Comparison of ENCODE assay signal across 21 mouse cellular contexts in genomic region chr1:128191426-128191825, GRCm38 (mm10). TPM values are rescaled to one million over a fixed set of nuclear protein-coding genes. Genes with fewer than 3 reads are reported as not detected.
A peak's percentile ranks its signal among the peaks of the same experiment; 100 is the strongest.
DNase-seq lines count a peak whose midpoint lies in the region; ATAC-seq and TF ChIP-seq lines count a peak whose summit lies in the region.
"Had no signal": no experiment of that assay in that cellular context is flagged by ENCODE, and none has a peak within 500 bp of the region (broad histone marks: within the 10 kb centered on the region; RNA-seq: fewer than 3 reads in every experiment).

No protein-coding gene starts in this region.

- H3K27me3 ChIP-seq in lung, embryonic 14.5 days (ENCODE audit: insufficient read depth, low read length): no peaks in the 10 kb centered on the region
- H3K27me3 ChIP-seq in MEL (ENCODE audit: control insufficient read depth in 1 of 2, insufficient read depth in 2 of 2, low read length in 2 of 2): no peaks in the 10 kb centered on the region
- H3K27me3 ChIP-seq: embryonic facial prominence, embryonic 12.5 days; forebrain, embryonic 15.5 days; heart, embryonic 15.5 days; hindbrain, embryonic 13.5 days had no signal

- 55% methylated on average over 2 of the region's 2 CpGs for WGBS in lung, embryonic 14.5 days

- no peak for TF ChIP-seq RAD21 in MEL (IDR thresholded peaks at IDR 0.05; ENCODE audit: low read depth, low read length)

- H3K4me2 ChIP-seq in lung, embryonic 14.5 days: no peak overlapping the region
- H3K4me2 ChIP-seq: embryonic facial prominence, embryonic 12.5 days; forebrain, embryonic 15.5 days; heart, embryonic 11.5 days; heart, embryonic 15.5 days; hindbrain, embryonic 13.5 days had no signal

- TF ChIP-seq POLR2A in MEL (IDR thresholded peaks at IDR 0.05; ENCODE audit: control insufficient read depth in 1 of 2, insufficient read depth in 1 of 2, low read depth in 1 of 2, low read length in 2 of 2, poor library complexity in 1 of 2): no peak

- peak in 1 of 2 experiments; percentile 28; a peak in 1 of 4 replicates for TF ChIP-seq EP300 in MEL (IDR thresholded peaks at IDR 0.05; ENCODE audit: low read depth in 1 of 2, low read length in 2 of 2)

- TF ChIP-seq CTCF in lung, embryonic 14.5 days (IDR thresholded peaks at IDR 0.05; ENCODE audit: low read depth): no peak
- TF ChIP-seq CTCF in MEL (IDR thresholded peaks at IDR 0.05 in 2 of 3, conservative IDR thresholded peaks at IDR 0.05 in 1 of 3; ENCODE audit: control insufficient read depth in 1 of 3, insufficient read depth in 1 of 3, low read depth in 2 of 3, low read length in 3 of 3, poor library complexity in 1 of 3, severe bottlenecking in 1 of 3): no peak

- no peak overlapping the region for H3K4me3 ChIP-seq in lung, embryonic 14.5 days (ENCODE audit: low read depth, low read length)
- no peak overlapping the region for H3K4me3 ChIP-seq in MEL (ENCODE audit: control insufficient read depth in 1 of 2, insufficient read depth in 1 of 2, low read depth in 2 of 2, low read length in 2 of 2)
- H3K4me3 ChIP-seq: embryonic facial prominence, embryonic 12.5 days; forebrain, embryonic 15.5 days; heart, adult 2 months; heart, embryonic 15.5 days; hindbrain, embryonic 13.5 days had no signal

- DNase-seq in embryo, embryonic 10.5 days (ENCODE audit: low spot score): peak; percentile 6
- DNase-seq in embryo, embryonic 11 days: no peak
- no peak for DNase-seq in lung, embryonic 14.5 days
- no peak for DNase-seq in lung, postnatal 14 days
- DNase-seq in MEL (ENCODE audit: low read depth, low spot score): peak; percentile 23
- DNase-seq in ZHBTc4 (ENCODE audit: low read depth, low spot score): peak; percentile 4
- DNase-seq in layer of hippocampus, postnatal 10 days (ENCODE audit: low spot score in 2 of 2): no peak
- no peak for DNase-seq in cerebellum, postnatal 36 days
- DNase-seq: adrenal gland, postnatal 14 days; cerebellum, adult 11-12 months; cerebellum, adult 9-10 months; gastrocnemius, postnatal 10 days; heart, adult 2 months; heart, postnatal 14 days had no signal

- no peaks in the 10 kb centered on the region for H3K79me2 ChIP-seq in MEL (ENCODE audit: control insufficient read depth, insufficient read depth, low read length, poor library complexity)

- no peaks in the 10 kb centered on the region for H3K4me1 ChIP-seq in lung, embryonic 14.5 days (ENCODE audit: insufficient read depth)
- H3K4me1 ChIP-seq in MEL (ENCODE audit: control insufficient read depth in 1 of 2, insufficient read depth in 2 of 2, low read length in 2 of 2): peaks cover 0 to 8% of the 10 kb centered on the region in 2 experiments; a peak in 1 of 4 replicates
- H3K4me1 ChIP-seq: embryonic facial prominence, embryonic 12.5 days; forebrain, embryonic 15.5 days; heart, embryonic 15.5 days; hindbrain, embryonic 13.5 days had no signal

- H3K9me3 ChIP-seq in lung, embryonic 14.5 days (ENCODE audit: low read depth, low read length): no peaks in the 10 kb centered on the region
- no peaks in the 10 kb centered on the region for H3K9me3 ChIP-seq in MEL (replicated peaks; ENCODE audit: insufficient read depth, low read length)
- H3K9me3 ChIP-seq: embryonic facial prominence, embryonic 12.5 days; forebrain, embryonic 15.5 days; G1E; heart, embryonic 15.5 days; hindbrain, embryonic 13.5 days had no signal

- H3K9ac ChIP-seq in lung, embryonic 14.5 days: no peak overlapping the region
- H3K9ac ChIP-seq in MEL (ENCODE audit: control insufficient read depth, low read depth, low read length, poor library complexity, severe bottlenecking): no peak overlapping the region
- H3K9ac ChIP-seq: embryonic facial prominence, embryonic 12.5 days; forebrain, embryonic 15.5 days; heart, embryonic 15.5 days; hindbrain, embryonic 13.5 days had no signal

- peaks cover 48% of the 10 kb centered on the region for H3K36me3 ChIP-seq in lung, embryonic 14.5 days (ENCODE audit: insufficient read depth)
- peaks cover 7 to 30% of the 10 kb centered on the region in 2 experiments; a peak in 3 of 4 replicates for H3K36me3 ChIP-seq in MEL (ENCODE audit: control insufficient read depth in 1 of 2, insufficient read depth in 2 of 2, low read length in 2 of 2)

- no peak overlapping the region for H3K27ac ChIP-seq in lung, embryonic 14.5 days (ENCODE audit: low read depth)
- no peak overlapping the region for H3K27ac ChIP-seq in MEL (ENCODE audit: control insufficient read depth, low read depth, low read length)
- H3K27ac ChIP-seq: embryonic facial prominence, embryonic 12.5 days; forebrain, embryonic 15.5 days; heart, adult 2 months; heart, embryonic 15.5 days; hindbrain, embryonic 13.5 days; hindbrain, postnatal 0 days had no signal

- peak; percentile 31; the same call in 1 of the 2 replicates for ATAC-seq in lung, embryonic 14.5 days (ENCODE audit: insufficient read depth)
- ATAC-seq: forebrain, embryonic 15.5 days; hindbrain, postnatal 0 days had no signal

TF ChIP-seq in MEL, 35 proteins besides CTCF, POLR2A, EP300 and RAD21:
- TF ChIP-seq ZMIZ1 (IDR thresholded peaks at IDR 0.05; ENCODE audit: low read depth, low read length): no peak
- TF ChIP-seq MAZ (IDR thresholded peaks at IDR 0.05; ENCODE audit: low read depth, low read length): no peak
- TF ChIP-seq ZKSCAN1 (IDR thresholded peaks at IDR 0.05; ENCODE audit: low read depth, low read length): no peak
- no peak for TF ChIP-seq ZC3H11A (IDR thresholded peaks at IDR 0.05; ENCODE audit: low read depth, low read length)
- TF ChIP-seq POLR2AphosphoS5 (IDR thresholded peaks at IDR 0.05; ENCODE audit: borderline replicate concordance, low read depth, low read length): no peak
- TF ChIP-seq ZNF384 (IDR thresholded peaks at IDR 0.05; ENCODE audit: low read depth, low read length): no peak
- TF ChIP-seq MAX (IDR thresholded peaks at IDR 0.05; ENCODE audit: low read length): no peak
- no peak for TF ChIP-seq MYC (IDR thresholded peaks at IDR 0.05; ENCODE audit: low read depth, low read length)

RNA-seq across cellular contexts. Expression of gene Ubxn4, which starts 52.3 kb away (rescaled TPM):
- 51.1 and 58.6 TPM in 2 replicates for polyA plus RNA-seq in lung, embryonic 14.5 days (2014; fragmentation: Nextera tagmentation; extraction: Ambion mirVana)
- 41.0 and 46.3 TPM in 2 replicates for total RNA-seq in MEL (2012; rRNA removed)
- 10 to 100 TPM in 1 of 2 experiments, not detected in 1; 66.8 TPM for polyA plus RNA-seq in MEL (2012; ENCODE audit: insufficient read depth in 1 of 2, insufficient read length in 2 of 2, low read depth in 1 of 2, low replicate concordance in 2 of 2, missing spikeins in 1 of 2)
- 10 to 100 TPM; 58.8 to 63.6 TPM for total RNA-seq in layer of hippocampus, postnatal 10 days (2021)

Comparison
In these comparisons a context has a peak if more than half of its experiments do, and no peak if none do; other contexts are left out.
1. DNase-seq: peak in embryo, embryonic 10.5 days (single experiment), MEL (single experiment) and ZHBTc4 (single experiment); none in embryo, embryonic 11 days (single experiment), lung, embryonic 14.5 days (single experiment), lung, postnatal 14 days (single experiment), layer of hippocampus, postnatal 10 days (0 of 2) and cerebellum, postnatal 36 days (0 of 2).